Mouse (Mus musculus): ENCODE measurements around the gene Tti1. TPM values are rescaled to one million over a fixed set of nuclear protein-coding genes. Genes with fewer than 3 reads are reported as not detected.
A peak's percentile ranks its signal among the peaks of the same experiment; 100 is the strongest.

Gene Tti1
- polyA plus RNA-seq, 1 experiment from 2014 or later: 13.6 TPM

DNA sequence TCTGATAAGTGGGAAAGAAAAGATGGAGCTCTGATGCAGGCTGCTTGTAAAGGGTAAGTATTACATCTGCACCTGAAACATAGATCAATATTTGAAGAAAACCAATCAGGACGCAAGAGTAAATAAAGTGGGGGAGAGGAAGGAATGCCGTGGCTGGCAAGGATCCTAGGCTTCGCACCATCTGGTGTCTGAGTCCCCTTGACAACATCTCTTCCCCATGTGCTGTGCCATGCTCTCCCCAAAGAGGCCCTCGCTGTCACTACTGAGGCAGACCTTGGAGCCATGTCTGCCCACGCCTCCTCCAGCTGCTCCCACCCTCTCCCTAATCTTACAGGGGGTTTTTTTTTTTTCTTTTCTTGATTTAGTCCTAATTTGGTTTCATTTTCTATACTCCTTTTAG is 74.3 kb downstream of the Tti1 start:
- no peak for TF ChIP-seq CTCF (IDR thresholded peaks at IDR 0.05; ENCODE audit: low read depth)

DNA sequence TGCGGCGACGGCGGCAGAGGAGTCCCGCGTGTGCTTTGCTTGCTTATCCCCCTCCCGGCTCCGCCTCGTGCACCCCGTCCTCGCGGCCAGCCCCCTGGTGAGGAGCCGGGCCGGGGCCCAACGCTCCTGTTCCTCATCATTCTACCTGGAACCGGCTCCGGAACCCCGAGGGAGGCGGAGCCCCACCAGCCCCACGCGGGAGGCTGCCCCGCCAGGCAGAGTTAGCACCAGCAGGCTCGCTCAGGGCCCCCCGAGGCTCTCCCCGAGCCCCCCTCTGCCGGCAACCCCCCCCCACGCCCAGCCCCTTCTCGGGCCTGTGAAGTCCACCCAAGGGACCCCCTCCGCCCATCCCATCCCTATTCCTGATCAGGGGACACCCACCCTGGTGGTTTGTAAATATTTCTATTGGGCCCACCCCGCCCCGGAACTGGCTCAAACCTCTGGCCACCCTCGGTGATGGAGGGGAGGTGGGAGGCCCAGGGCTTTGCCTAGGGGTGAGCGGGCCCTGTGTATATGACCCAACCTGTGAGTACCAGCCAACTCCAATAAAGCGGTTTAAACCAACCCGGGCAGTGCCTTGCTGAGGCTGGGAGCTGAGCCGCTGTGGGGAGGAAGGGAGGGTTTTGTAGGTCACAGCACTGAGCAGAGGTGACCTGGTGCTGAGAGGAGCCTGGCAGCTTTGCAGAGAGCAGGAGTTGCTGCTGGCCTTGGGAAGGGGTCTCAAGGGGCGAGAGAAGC is 83.9 kb downstream of the Tti1 start:
- no peaks in the 10 kb centered on the region for H3K9me3 ChIP-seq (replicated peaks; ENCODE audit: low read length)
- ATAC-seq (replicated peaks; ENCODE audit: low FRiP score, low read depth): peak; percentile 58

More for the DNA sequence above, 74.3 kb downstream of the Tti1 start:
- ATAC-seq (replicated peaks; ENCODE audit: low FRiP score, low read depth) (no peak), DNase-seq (ENCODE audit: low spot score) (no peak)
- Histone ChIP-seq H3K27ac (no peak overlapping the region), H3K27me3 (ENCODE audit: insufficient read depth, low read length) (no peaks in the 10 kb centered on the region), H3K36me3 (ENCODE audit: insufficient read depth, low read length) (no peaks in the 10 kb centered on the region), H3K9ac (ENCODE audit: low read depth, low read length) (no peak overlapping the region), H3K9me3 (replicated peaks; ENCODE audit: low read length) (no peaks in the 10 kb centered on the region), H3K4me1 (replicated peaks; ENCODE audit: insufficient read depth, low read length) (no peaks in the 10 kb centered on the region), H3K4me2 (ENCODE audit: low read length) (no peak overlapping the region), H3K4me3 (replicated peaks; ENCODE audit: low read depth, low read length) (no peak overlapping the region)
- WGBS: 61% methylated on average over 5 of the region's 5 CpGs

DNA sequence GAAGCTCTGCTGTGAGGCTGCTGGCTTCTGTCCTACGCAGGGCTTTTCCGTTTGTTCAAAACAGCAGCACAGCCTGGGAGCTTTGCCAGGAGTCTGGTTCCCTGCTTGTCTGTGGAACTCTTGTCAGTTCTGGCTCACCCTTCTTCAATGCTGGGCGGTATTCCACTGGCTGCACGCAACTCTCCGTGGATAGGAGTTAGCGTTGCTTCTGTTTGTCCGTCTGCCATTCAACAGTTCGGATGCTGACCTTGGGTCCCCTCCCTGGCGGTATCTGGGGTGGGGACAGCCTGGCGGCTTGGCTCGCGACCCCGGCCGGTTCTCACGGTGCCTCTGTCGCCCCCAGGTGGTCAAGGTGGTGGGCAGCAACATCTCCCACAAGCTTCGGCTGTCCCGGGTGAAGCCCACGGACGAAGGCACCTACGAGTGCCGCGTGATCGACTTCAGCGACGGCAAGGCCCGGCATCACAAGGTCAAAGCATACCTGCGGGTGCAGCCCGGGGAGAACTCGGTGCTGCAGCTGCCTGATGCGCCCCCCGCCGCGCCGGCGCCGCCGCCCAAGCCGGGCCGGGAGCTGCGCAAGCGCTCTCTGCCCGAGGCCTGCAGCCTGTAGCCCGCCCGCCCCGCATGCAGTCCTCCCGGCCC is 84.6 kb downstream of the Tti1 start:
- H3K4me3 ChIP-seq (replicated peaks; ENCODE audit: low read depth, low read length): peak overlapping the region; percentile 36
- peak; percentile 60; the same call in 1 of the 2 replicates for ATAC-seq (replicated peaks; ENCODE audit: low FRiP score, low read depth)
- peak overlapping the region; percentile 64 for H3K4me2 ChIP-seq (ENCODE audit: low read length)
- no peaks in the 10 kb centered on the region for H3K36me3 ChIP-seq (ENCODE audit: insufficient read depth, low read length)
- under 1% methylated on average over 35 of the region's 47 CpGs for WGBS
- no peaks in the 10 kb centered on the region for H3K9me3 ChIP-seq (replicated peaks; ENCODE audit: low read length)
- H3K27ac ChIP-seq: no peak overlapping the region
- H3K9ac ChIP-seq (ENCODE audit: low read depth, low read length): peak overlapping the region; percentile 49; the same call in 1 of the 2 replicates
- peaks cover 15% of the 10 kb centered on the region for H3K4me1 ChIP-seq (replicated peaks; ENCODE audit: insufficient read depth, low read length)
- peaks cover 8% of the 10 kb centered on the region; the same call in 1 of the 2 replicates for H3K27me3 ChIP-seq (ENCODE audit: insufficient read depth, low read length)
- TF ChIP-seq CTCF (IDR thresholded peaks at IDR 0.05; ENCODE audit: low read depth): peak; percentile 77
- peak; percentile 77 for DNase-seq (ENCODE audit: low spot score)

More for the DNA sequence above, 83.9 kb downstream of the Tti1 start:
- Histone ChIP-seq H3K4me2 (ENCODE audit: low read length) (peak overlapping the region; percentile 64), H3K27ac (no peak overlapping the region), H3K36me3 (ENCODE audit: insufficient read depth, low read length) (no peaks in the 10 kb centered on the region), H3K9ac (ENCODE audit: low read depth, low read length) (peak overlapping the region; percentile 49; the same call in 1 of the 2 replicates), H3K27me3 (ENCODE audit: insufficient read depth, low read length) (peaks cover 8% of the 10 kb centered on the region; the same call in 1 of the 2 replicates), H3K4me3 (replicated peaks; ENCODE audit: low read depth, low read length) (peak overlapping the region; percentile 36), H3K4me1 (replicated peaks; ENCODE audit: insufficient read depth, low read length) (peaks cover 15% of the 10 kb centered on the region)
- TF ChIP-seq CTCF (IDR thresholded peaks at IDR 0.05; ENCODE audit: low read depth): no peak
- DNase-seq (ENCODE audit: low spot score): no peak
- 12% methylated on average over 33 of the region's 37 CpGs for WGBS

DNA sequence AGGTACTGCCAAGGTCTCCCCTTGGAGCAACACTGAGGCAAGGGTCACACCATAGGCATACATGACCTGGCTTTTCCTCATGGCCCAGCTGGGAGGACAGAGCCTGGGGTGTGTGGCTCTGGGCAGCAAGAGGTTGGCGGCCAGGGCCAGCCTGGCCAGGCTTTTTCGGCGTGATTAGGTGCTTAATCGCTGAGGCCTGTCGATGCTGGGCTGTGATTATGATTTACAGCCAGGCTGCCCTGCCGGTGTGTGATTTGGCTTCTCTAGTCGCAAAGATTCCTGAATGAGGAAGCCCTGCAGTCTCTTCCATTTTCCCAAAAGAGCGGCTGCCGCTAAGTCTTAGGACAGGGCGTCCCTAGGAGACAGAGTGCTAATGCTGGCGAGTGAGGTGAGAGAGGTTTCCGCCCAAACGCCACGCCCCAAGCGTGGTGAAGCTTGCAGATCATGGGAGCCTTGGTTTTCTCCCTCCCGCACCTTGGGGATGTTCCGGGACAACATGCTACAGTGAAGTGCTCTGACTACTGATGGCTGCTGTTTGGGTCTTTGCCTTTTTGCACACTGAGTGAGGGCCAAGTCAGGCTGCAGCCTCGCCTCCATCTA is 87.5 kb downstream of the Tti1 start:
- Histone ChIP-seq H3K27me3 (ENCODE audit: insufficient read depth, low read length) (peaks cover 8% of the 10 kb centered on the region; the same call in 1 of the 2 replicates), H3K4me1 (replicated peaks; ENCODE audit: insufficient read depth, low read length) (peaks cover 15% of the 10 kb centered on the region), H3K4me3 (replicated peaks; ENCODE audit: low read depth, low read length) (peak overlapping the region; percentile 1; the same call in 1 of the 2 replicates), H3K9me3 (replicated peaks; ENCODE audit: low read length) (no peaks in the 10 kb centered on the region), H3K9ac (ENCODE audit: low read depth, low read length) (no peak overlapping the region), H3K36me3 (ENCODE audit: insufficient read depth, low read length) (no peaks in the 10 kb centered on the region), H3K4me2 (ENCODE audit: low read length) (peak overlapping the region; percentile 31), H3K27ac (no peak overlapping the region)
- DNase-seq (ENCODE audit: low spot score) (no peak), ATAC-seq (replicated peaks; ENCODE audit: low FRiP score, low read depth) (no peak)
- no peak for TF ChIP-seq CTCF (IDR thresholded peaks at IDR 0.05; ENCODE audit: low read depth)
- WGBS: 4% methylated on average over 18 of the region's 18 CpGs

DNA sequence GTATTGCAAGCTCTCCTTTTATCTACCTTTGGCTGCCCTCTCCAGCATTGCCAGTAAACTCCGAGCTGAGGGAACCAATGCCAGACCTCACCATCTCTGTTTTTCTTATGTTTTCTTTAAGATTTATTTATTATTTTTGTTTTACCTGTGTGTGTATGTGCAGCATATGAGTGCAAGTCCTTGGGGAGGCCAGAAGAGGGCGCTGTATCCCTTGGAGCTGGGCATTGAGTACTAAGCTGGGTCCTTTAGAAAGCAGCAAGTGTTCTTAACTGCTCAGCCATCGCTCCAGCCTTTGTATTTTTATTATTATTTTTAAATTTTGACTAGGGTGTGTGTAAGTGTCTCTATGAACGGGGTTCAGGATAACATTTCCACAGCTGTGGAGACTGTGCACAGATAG is 91.6 kb downstream of the Tti1 start:
- H3K4me1 ChIP-seq (replicated peaks; ENCODE audit: insufficient read depth, low read length): peaks cover 7% of the 10 kb centered on the region
- H3K36me3 ChIP-seq (ENCODE audit: insufficient read depth, low read length): no peaks in the 10 kb centered on the region
- H3K27me3 ChIP-seq (ENCODE audit: insufficient read depth, low read length): peaks cover 8% of the 10 kb centered on the region; the same call in 1 of the 2 replicates
- H3K9ac ChIP-seq (ENCODE audit: low read depth, low read length): no peak overlapping the region
- no peak overlapping the region for H3K4me3 ChIP-seq (replicated peaks; ENCODE audit: low read depth, low read length)
- no peak for DNase-seq (ENCODE audit: low spot score)
- WGBS: 85% methylated on average over 4 of the region's 4 CpGs
- no peak overlapping the region for H3K27ac ChIP-seq
- ATAC-seq (replicated peaks; ENCODE audit: low FRiP score, low read depth): no peak
- H3K9me3 ChIP-seq (replicated peaks; ENCODE audit: low read length): no peaks in the 10 kb centered on the region
- TF ChIP-seq CTCF (IDR thresholded peaks at IDR 0.05; ENCODE audit: low read depth): peak; percentile 8; the same call in 1 of the 2 replicates
- no peak overlapping the region for H3K4me2 ChIP-seq (ENCODE audit: low read length)

All from kidney, postnatal 0 days (tissue).